Mouse (Mus musculus): ENCODE measurements around the gene Lnx2. TPM values are rescaled to one million over a fixed set of nuclear protein-coding genes. Genes with fewer than 3 reads are reported as not detected.

Gene Lnx2
- total RNA-seq, 2 experiments from 2014 or later = 5.5 to 6.6 TPM

DNA sequence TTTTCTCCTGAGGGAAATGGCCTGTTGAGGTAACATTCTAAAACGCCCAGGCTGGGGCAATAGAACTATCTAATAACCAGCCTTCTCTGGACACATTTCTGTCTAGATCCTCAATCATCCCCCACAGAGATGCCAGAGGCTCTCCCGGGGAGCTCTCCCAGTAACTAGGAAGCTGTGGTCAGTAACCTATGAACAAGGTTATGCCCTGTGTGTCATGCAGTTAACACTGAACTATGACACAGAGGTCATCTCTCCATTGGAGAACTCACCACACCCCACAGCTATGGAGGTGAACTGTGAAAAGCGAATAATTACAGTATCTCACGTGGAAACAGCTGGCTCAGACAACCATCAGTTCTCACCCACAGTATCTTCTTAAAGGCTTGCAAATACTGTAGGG lies 4.5 kb downstream of the Lnx2 start:
- H3K4me3 ChIP-seq = no peak overlapping the region
- DNase-seq (ENCODE audit: low spot score in 2 of 2) = no peak
- TF ChIP-seq CTCF (conservative IDR thresholded peaks at IDR 0.05) = no peak
- no peak overlapping the region for H3K27ac ChIP-seq

DNA sequence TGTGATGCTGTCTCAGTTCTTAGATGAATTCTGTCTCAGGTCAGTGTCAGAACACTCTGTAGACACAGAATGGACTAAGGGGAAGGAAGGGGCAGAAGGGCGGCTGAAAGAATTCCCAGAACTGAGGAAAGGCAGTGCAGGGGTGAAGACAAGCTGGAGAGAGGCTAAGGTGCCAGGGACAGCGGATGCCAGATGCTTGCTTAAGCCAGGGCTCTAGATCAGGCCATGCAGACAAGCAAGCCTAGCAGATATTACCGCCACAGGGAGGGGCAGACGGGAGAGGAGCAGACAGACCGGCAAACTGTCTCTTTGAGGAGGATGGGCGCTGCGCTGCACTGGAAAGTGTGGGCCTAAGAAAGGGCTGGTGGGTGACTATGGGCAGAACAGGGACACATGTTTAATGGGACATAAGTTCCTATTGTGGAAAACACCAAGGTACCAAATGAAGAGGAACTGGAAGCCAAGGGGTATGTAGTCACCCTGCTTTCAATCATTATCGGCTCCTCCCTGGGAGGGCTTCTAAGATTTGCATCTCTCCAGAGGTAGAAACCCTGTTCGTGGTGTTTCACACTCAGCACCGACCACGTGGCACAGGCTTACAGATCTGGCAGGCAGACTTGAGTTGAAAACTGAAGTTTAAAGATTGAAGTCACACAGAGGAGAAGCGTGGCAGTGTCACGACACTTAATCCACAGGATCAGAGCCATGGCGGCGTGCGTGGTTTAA lies 5.4 kb downstream of the Lnx2 start:
- DNase-seq (ENCODE audit: low spot score in 2 of 2) = no peak
- no peak overlapping the region for H3K4me3 ChIP-seq
- H3K27ac ChIP-seq = no peak overlapping the region
- no peak for TF ChIP-seq CTCF (conservative IDR thresholded peaks at IDR 0.05)

DNA sequence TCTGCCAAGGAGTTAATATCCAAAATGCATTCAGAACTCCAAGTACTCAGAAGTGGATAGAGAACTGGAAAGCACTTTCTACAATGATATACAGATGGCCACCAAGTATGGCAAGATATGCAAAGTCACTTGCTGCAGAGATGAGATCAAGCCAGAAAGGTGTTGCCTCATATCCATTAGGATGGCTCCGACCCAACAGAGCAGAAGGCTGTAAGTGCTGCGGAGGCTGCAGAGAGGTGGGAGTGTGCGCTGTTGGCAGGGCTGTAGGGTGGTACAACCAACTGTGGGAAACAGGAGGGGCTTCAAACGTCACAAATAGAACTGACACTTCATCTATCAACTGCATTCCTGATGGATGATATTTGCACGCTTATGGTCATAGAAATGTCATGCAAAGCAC lies 7.5 kb downstream of the Lnx2 start:
- peak; percentile 81 to 90 for DNase-seq (ENCODE audit: low spot score in 2 of 2)
- no peak overlapping the region for H3K4me3 ChIP-seq
- peak overlapping the region; percentile 64 for H3K27ac ChIP-seq
- no peak for TF ChIP-seq CTCF (conservative IDR thresholded peaks at IDR 0.05)

DNA sequence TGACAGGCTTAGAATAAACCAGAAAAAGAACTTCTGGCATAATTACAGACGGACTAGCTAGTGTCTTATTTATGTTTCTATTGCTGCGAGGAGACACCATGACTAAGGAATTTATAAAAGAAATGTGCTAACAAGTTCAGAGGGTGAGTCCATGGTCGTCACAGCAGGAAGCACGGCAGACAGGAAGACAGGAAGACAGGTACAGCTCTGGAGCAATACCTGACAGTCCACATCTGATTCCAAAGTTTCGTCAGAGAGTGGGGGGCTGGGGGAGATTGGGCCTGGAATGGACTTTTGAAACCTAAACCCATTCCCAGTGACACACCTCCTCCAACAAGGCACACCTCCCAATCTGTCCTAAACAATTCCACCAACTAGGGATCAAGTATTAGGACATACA lies 9.4 kb downstream of the Lnx2 start:
- no peak for DNase-seq (ENCODE audit: low spot score in 2 of 2)
- H3K4me3 ChIP-seq = no peak overlapping the region
- no peak overlapping the region for H3K27ac ChIP-seq
- no peak for TF ChIP-seq CTCF (conservative IDR thresholded peaks at IDR 0.05)

DNA sequence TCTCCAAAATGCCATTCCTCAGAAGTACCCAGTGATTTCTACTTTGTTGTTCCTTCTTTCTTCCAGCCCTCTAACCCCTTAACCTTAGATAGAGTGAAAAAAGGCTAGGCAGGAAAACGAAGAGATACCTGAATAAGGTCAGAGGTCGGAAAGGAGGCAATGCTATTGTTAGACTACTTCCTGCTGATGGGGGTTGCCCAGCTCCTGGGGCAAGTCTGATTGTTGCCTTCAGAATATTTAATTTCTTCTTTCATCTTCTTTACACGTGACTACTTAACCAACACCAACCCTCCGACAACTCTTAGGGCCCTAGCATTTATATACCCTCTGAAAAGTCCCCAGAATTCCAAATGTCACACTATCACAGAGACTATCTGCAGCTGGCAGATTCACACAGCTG lies 10.3 kb downstream of the Lnx2 start:
- TF ChIP-seq CTCF (conservative IDR thresholded peaks at IDR 0.05) = no peak
- no peak overlapping the region for H3K4me3 ChIP-seq
- H3K27ac ChIP-seq = no peak overlapping the region
- DNase-seq (ENCODE audit: low spot score in 2 of 2) = no peak

DNA sequence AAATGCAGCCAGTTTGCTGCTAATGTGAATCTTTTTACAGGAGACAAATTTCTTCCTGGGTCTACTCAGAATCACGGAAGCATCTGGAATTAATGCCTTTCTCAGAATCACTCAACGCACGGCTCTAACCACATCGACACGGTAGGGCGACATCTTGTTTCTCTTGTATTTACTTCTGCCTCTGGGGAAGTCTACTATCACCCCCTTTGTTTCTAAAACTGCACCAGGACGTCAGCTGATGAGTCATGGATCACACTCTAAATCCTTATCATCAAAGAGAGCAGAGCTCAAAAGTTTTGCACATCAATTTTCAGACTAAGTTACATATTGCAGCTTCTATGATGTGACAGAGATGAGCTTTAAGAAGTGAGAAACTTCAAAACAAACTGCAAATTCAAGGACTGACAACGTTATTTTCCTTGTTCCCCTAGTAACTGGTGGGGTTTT lies 13.1 kb downstream of the Lnx2 start:
- no peak for DNase-seq (ENCODE audit: low spot score in 2 of 2)
- TF ChIP-seq CTCF (conservative IDR thresholded peaks at IDR 0.05) = no peak
- H3K4me3 ChIP-seq = no peak overlapping the region

DNA sequence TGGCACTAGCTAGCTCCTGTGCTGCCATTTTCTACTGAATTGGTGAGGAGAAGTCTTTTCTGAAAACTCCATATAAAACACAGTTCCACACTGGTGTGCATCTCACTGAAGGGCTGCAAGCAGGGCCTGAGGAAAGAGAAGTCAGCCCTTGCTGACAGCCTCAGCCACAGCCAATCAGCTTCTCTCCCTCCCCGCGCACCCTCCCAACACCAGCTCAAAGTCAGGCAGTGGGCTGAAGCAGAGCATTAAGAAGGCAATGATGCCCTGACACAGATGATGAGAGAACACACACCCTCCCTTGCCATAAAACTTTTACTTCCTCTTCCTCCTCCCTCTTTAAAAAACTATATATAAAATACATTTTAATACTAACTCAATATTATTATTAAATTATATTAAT lies 16.4 kb downstream of the Lnx2 start:
- DNase-seq (ENCODE audit: low spot score in 2 of 2) = no peak
- no peak for TF ChIP-seq CTCF (conservative IDR thresholded peaks at IDR 0.05)
- Histone ChIP-seq H3K4me3 (no peak overlapping the region), H3K27ac (no peak overlapping the region)

More for the DNA sequence above, 13.1 kb downstream of the Lnx2 start:
- no peak overlapping the region for H3K27ac ChIP-seq

DNA sequence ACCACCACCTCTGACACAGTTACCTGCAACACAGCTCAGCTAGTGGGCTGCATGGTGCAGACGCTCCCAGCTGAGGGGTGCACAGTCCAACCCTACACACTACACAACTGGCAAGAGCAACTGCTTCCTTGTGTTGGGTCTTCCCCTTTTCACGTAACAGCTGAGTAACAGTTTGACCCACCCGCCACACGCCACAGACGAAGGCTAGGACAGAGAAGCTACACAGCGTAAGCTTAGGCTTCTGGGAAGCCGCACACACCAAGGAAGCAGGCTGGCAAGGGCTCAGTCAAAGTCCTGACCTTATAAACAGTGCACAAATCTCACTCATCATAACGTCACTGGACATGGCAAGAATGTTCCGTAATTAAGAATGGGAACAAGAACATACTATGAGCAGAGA lies 17.1 kb downstream of the Lnx2 start:
- no peak overlapping the region for H3K4me3 ChIP-seq
- DNase-seq (ENCODE audit: low spot score in 2 of 2) = no peak

DNA sequence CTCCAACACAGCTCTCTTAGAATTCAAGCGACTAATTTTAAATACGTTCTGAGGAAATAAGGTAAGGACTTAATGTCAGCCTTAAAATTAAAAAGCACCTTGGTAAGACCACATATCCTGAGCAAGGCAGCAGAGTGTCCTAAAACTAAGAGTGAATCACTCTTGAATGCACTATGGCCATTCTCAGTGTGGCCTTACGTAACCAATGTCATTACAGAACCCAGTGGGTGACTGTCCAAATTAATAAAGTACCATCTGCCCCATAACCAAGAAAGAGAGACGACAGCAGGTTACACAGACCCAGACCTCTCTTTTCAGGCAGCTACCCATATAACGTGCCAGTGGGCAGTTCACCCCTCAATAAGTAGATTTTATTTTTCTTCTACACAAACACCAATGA lies 17.7 kb downstream of the Lnx2 start:
- no peak overlapping the region for H3K27ac ChIP-seq
- H3K4me3 ChIP-seq = no peak overlapping the region
- DNase-seq (ENCODE audit: low spot score in 2 of 2) = no peak
- TF ChIP-seq CTCF (conservative IDR thresholded peaks at IDR 0.05) = no peak

More for the DNA sequence above, 17.1 kb downstream of the Lnx2 start:
- no peak overlapping the region for H3K27ac ChIP-seq
- TF ChIP-seq CTCF (conservative IDR thresholded peaks at IDR 0.05) = no peak

DNA sequence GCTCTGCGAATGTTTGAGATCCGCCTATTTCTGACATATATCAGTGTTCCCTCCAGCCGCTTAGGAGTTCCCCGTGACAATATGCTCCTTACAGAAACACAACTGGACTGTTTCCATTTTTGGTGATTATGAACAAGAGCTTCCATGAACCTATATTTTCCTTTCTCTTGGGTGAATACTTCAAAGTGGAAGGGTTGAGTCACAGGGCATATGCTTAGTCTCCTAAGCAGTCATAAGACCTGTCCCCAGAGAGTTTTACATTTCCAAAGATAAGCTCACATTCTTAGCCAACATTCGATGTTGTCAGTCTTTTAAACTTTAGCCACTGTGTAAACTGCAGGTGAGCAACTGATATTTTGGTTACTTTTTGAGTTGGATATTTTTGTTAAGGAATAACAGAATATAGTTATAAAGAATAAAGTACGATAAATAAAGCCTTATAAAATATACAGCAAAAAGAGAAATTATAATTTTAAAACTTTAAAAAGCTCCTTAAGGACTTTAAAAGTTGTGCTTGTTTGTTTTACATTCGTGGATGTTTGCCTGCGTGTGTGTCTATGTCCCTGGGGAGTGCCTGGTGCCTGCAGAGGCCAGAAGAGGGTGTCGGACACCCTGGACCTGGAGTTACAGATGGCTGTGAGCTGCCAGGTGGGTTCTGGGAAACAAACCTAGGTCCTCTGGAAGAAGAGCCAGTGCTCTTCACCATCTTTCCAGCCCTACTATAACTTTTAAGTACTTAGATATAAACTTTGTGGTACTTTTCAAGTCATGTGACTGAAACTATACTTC lies 18.6 kb downstream of the Lnx2 start:
- Histone ChIP-seq H3K27ac (no peak overlapping the region), H3K4me3 (no peak overlapping the region)
- DNase-seq (ENCODE audit: low spot score in 2 of 2) = no peak
- no peak for TF ChIP-seq CTCF (conservative IDR thresholded peaks at IDR 0.05)

DNA sequence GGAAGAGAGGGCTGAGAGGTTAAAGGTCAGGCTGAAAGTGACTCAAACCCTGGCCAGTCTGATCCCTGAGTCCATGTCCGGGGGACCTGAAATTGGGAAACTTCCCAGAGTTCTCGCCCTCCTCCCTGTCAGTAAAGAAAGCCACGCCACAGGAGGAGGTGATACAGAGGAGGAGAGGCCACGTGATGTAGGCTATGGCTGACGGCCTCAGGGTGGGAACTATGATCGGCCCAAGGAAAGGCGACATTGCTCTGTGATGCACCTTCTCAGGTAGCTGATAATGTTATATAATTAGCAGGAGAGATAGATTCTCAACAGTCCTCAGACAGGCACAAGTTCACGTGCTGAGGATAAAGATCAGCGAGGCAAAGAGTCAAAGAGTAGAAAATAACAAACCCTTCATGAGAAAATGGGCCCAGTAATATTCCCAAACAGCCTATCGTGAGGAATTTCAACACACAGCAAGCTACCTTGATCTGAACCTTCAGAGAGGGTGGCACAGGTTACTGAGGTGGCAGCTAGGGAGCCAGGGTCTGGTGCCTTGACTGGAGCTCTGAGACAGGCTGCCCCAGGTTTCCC lies 19.6 kb downstream of the Lnx2 start:
- TF ChIP-seq CTCF (conservative IDR thresholded peaks at IDR 0.05) = no peak
- H3K27ac ChIP-seq = no peak overlapping the region
- DNase-seq (ENCODE audit: low spot score in 2 of 2) = no peak

DNA sequence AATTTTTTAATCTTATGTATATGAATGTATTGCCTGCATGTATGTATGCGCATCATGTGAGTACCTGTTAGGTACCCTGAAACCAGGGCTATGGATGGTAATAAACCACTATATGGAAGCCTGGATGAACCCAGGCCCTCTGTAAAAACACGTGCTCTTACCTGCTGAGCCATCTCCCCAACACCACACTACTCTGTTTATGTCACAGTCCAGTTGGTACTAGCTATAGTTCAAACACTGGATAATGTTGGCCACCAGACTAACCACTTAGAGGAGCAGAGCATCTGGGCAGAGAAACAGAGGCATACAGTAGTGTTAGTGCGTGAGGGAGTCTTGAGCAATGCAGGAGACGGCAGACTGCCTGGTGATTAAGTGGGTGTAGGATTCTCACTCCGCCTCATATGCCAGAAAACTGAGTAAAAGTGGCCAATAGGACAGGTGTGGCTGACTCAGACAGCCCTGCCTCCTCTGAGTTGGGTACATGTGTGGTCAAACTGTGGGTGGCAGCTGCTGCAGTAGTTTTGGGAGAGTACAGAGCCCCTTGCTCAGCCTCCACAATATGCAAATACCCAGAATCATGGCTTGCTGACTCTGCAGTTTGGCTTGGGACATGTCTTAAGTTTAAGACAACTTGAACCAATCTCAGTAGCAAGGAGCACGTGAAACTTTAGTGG lies 20.7 kb downstream of the Lnx2 start:
- H3K27ac ChIP-seq = peak overlapping the region; percentile 58
- TF ChIP-seq CTCF (conservative IDR thresholded peaks at IDR 0.05) = no peak
- H3K4me3 ChIP-seq = no peak overlapping the region
- DNase-seq (ENCODE audit: low spot score in 2 of 2) = no peak

More for the DNA sequence above, 19.6 kb downstream of the Lnx2 start:
- no peak overlapping the region for H3K4me3 ChIP-seq

DNA sequence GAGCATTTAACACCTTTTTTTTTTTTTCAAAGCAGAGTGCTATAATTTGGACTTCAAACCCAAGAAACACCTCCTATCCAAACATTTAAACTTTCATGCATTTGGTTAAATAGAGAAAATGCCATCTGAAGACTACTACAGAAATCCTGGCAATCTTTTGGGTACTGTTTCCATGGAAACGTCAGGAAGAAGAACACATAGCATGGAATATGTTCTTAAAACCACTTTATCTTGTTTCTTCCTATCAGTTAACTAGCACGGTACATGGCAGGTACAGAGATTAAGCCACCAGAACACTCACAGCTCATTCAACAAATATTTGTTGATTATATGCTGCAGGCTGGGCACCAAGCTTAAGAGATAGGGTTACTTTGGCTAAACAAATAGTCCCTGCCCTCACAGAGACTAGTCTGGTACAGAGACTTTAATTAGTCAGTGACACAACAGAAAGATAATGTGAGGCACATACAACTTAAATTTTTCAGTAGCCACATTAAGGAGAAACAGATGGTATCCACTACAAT lies 21.6 kb downstream of the Lnx2 start:
- Histone ChIP-seq H3K4me3 (no peak overlapping the region), H3K27ac (peak overlapping the region; percentile 58)
- no peak for TF ChIP-seq CTCF (conservative IDR thresholded peaks at IDR 0.05)
- DNase-seq (ENCODE audit: low spot score in 2 of 2) = no peak
